Mouse (Mus musculus) forebrain, postnatal 0 days (tissue): ENCODE measurements at regions not wholly inside any gene's neighbourhood (a gene's known extent, or its start where the extent isn't known, plus 50 kb on each side); places are given as distances from the start of the nearest gene placed in this dataset.

Source experiments
- ATAC-seq: fragments of 200-750 bp; cut with Nextera tagmentation; 2 replicates; pipeline ENCODE4 v1.8.0; 2017; ENCODE audit warnings: mild to moderate bottlenecking, moderate library complexity
- DNase-seq: peaks from one replicate; pipeline ENCODE4 v3.0.0-alpha.2; 2015
- H3K27ac ChIP-seq: fragments of 300-500 bp; sonication (generic); 2 replicates; pipeline ENCODE4 v1.5.1; 2014; ENCODE audit warnings: low read depth, mild to moderate bottlenecking, antibody characterized with exemption, low read length, moderate library complexity, mixed read lengths
- H3K27me3 ChIP-seq: fragments of 300-500 bp; sonication (generic); 2 replicates; pipeline ENCODE4 v1.6.1; 2014; ENCODE audit warnings: mild to moderate bottlenecking, low read length, mixed read lengths; ENCODE audit not compliant: insufficient read depth
- H3K36me3 ChIP-seq: fragments of 300-500 bp; sonication (generic); 2 replicates; pipeline ENCODE4 v1.6.1; 2014; ENCODE audit warnings: mild to moderate bottlenecking, moderate library complexity; ENCODE audit not compliant: insufficient read depth
- H3K4me1 ChIP-seq: fragments of 300-500 bp; sonication (generic); 2 replicates; pipeline ENCODE4 v1.6.1; 2014; ENCODE audit warnings: antibody characterized with exemption; ENCODE audit not compliant: insufficient read depth
- H3K4me2 ChIP-seq: fragments of 300-500 bp; sonication (generic); 2 replicates; pipeline ENCODE4 v1.6.1; 2014; ENCODE audit warnings: low read depth, mild to moderate bottlenecking, moderate library complexity
- H3K4me3 ChIP-seq: fragments of 300-500 bp; sonication (generic); 2 replicates; pipeline ENCODE4 v1.5.1; 2014; ENCODE audit warnings: low read depth, low read length, mixed read lengths
- H3K9ac ChIP-seq: fragments of 300-500 bp; sonication (generic); 2 replicates; pipeline ENCODE4 v1.6.1; 2014; ENCODE audit warnings: mild to moderate bottlenecking
- H3K9me3 ChIP-seq: fragments of 300-500 bp; sonication (generic); 2 replicates; pipeline ENCODE4 v1.6.1; 2016; ENCODE audit warnings: low read length
- CTCF ChIP-seq: sonication (generic); IDR thresholded peaks from 2 replicates; pipeline ENCODE4 v1.5.1; 2016; ENCODE audit warnings: antibody characterized with exemption, control low read depth, low read depth
- WGBS: fragments of 180-500 bp; shearing (Covaris S2); extraction: QIAGEN DNeasy Blood & Tissue Kit; methylation state at CpG from one replicate; pipeline ENCODE4 v1.1.7; 2014; 5-methylcytosine and 5-hydroxymethylcytosine counted together

DNA sequence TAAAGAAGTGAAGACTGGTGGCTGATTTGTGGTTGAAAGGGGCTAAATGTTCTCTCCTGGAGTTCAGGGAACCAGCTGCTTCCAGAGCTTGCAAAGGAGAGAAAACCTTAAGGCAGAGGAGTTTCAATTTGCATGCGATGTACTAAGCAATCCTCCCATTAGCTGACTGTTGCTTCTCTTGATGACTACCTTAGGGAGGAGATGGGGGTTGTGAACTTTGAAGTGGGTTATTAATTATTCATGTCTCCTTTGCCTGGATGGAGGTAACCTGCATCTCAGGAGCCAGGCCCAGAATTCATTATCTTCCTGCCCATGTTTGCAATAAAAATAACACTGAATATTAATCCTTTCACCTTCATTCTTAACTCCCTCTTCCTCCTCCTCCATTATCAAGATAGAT, 552.0 kb upstream of the Sel1l start:
- H3K27me3 ChIP-seq: no peaks in the 10 kb centered on the region
- no peak for ATAC-seq
- H3K9me3 ChIP-seq: no peaks in the 10 kb centered on the region
- no peak overlapping the region for H3K9ac ChIP-seq
- 55% methylated on average over 1 of the region's 1 CpGs for WGBS
- DNase-seq: no peak
- H3K4me3 ChIP-seq: no peak overlapping the region
- no peak for TF ChIP-seq CTCF
- H3K27ac ChIP-seq: no peak overlapping the region
- H3K4me2 ChIP-seq: no peak overlapping the region
- H3K4me1 ChIP-seq: no peaks in the 10 kb centered on the region
- H3K36me3 ChIP-seq: no peaks in the 10 kb centered on the region

GRCm38 (mm10) chr12:92386195-92386594, 537.2 kb upstream of the Sel1l start:
- ATAC-seq (no peak), DNase-seq (no peak)
- Histone ChIP-seq H3K4me2 (no peak overlapping the region), H3K27ac (no peak overlapping the region), H3K36me3 (no peaks in the 10 kb centered on the region), H3K9me3 (no peaks in the 10 kb centered on the region), H3K9ac (no peak overlapping the region), H3K4me1 (no peaks in the 10 kb centered on the region), H3K4me3 (no peak overlapping the region), H3K27me3 (no peaks in the 10 kb centered on the region)
- 94% methylated on average over 2 of the region's 2 CpGs for WGBS
- TF ChIP-seq CTCF: no peak

- Histone ChIP-seq H3K9ac (no peak overlapping the region), H3K9me3 (no peaks in the 10 kb centered on the region), H3K27me3 (no peaks in the 10 kb centered on the region), H3K4me3 (no peak overlapping the region), H3K4me2 (no peak overlapping the region), H3K27ac (no peak overlapping the region), H3K36me3 (no peaks in the 10 kb centered on the region), H3K4me1 (no peaks in the 10 kb centered on the region)
- DNase-seq (peak; percentile 9), ATAC-seq (peak; percentile 43; the same call in 1 of the 2 replicates)
- TF ChIP-seq CTCF: no peak
- 6% methylated on average over 5 of the region's 5 CpGs for WGBS
Observed at GRCm38 (mm10) chr12:92384266-92384937, 535.4 kb upstream of the Sel1l start.

DNA sequence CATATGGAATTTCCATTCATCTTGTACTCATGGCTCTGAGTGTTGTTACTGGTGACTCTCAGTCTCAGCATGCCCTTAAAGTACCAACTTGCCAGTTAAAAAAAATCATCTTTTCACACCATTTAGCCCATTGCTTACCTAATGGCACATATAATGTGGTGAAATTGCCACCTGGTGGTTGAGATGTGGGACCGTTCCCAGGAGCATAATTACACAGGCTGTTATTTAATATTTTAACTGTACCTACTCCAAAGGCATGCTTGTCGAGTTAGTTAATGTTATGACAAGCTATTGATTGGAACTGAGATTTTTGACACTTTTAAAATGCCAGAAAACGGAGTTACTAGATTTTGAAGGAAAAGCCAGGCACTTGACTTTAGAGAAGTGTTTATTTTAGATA, 530.2 kb upstream of the Sel1l start:
- H3K36me3 ChIP-seq: no peaks in the 10 kb centered on the region
- peak; percentile 66 for DNase-seq
- H3K4me3 ChIP-seq: no peak overlapping the region
- H3K27me3 ChIP-seq: no peaks in the 10 kb centered on the region
- H3K9me3 ChIP-seq: no peaks in the 10 kb centered on the region
- no peak overlapping the region for H3K4me2 ChIP-seq
- H3K4me1 ChIP-seq: no peaks in the 10 kb centered on the region
- 23% methylated on average over 3 of the region's 3 CpGs for WGBS
- H3K9ac ChIP-seq: no peak overlapping the region
- H3K27ac ChIP-seq: no peak overlapping the region
- peak; percentile 54 for TF ChIP-seq CTCF
- ATAC-seq: peak; percentile 74

DNA sequence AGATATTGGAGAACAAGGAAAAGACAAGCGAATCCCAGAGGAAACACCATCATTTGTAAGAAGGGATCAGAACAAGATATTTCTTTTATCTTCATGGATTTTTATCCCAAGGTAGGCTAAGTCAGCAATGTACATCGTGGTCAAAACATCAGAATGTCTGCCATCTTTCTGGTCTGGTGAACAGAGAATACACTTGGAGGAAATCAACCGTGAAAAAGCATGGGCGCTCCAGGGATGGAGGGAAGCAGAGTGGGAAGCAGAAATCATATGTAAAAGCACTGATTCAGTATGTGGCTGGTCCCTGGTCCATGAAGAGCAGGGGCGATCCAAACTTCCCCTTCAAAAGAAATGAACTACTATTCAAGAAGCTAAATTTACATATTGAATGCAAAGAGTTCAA, 517.0 kb upstream of the Sel1l start:
- H3K9me3 ChIP-seq: no peaks in the 10 kb centered on the region
- H3K27ac ChIP-seq: no peak overlapping the region
- H3K36me3 ChIP-seq: no peaks in the 10 kb centered on the region
- no peak for DNase-seq
- no peak overlapping the region for H3K4me3 ChIP-seq
- no peaks in the 10 kb centered on the region for H3K27me3 ChIP-seq
- no peak overlapping the region for H3K9ac ChIP-seq
- H3K4me2 ChIP-seq: no peak overlapping the region
- WGBS: 88% methylated on average over 5 of the region's 5 CpGs
- no peak for ATAC-seq
- no peaks in the 10 kb centered on the region for H3K4me1 ChIP-seq
- TF ChIP-seq CTCF: no peak

GRCm38 (mm10) chr12:92353386-92354257, 504.7 kb upstream of the Sel1l start:
- H3K9me3 ChIP-seq: no peaks in the 10 kb centered on the region
- DNase-seq: no peak
- TF ChIP-seq CTCF: no peak
- no peaks in the 10 kb centered on the region for H3K27me3 ChIP-seq
- H3K4me1 ChIP-seq: no peaks in the 10 kb centered on the region
- WGBS: 19% methylated on average over 4 of the region's 4 CpGs
- no peaks in the 10 kb centered on the region for H3K36me3 ChIP-seq
- ATAC-seq: no peak
- H3K9ac ChIP-seq: no peak overlapping the region
- no peak overlapping the region for H3K4me3 ChIP-seq
- H3K4me2 ChIP-seq: no peak overlapping the region
- H3K27ac ChIP-seq: no peak overlapping the region

- TF ChIP-seq CTCF: no peak
- H3K9me3 ChIP-seq: no peaks in the 10 kb centered on the region
- no peaks in the 10 kb centered on the region for H3K27me3 ChIP-seq
- H3K27ac ChIP-seq: no peak overlapping the region
- no peak overlapping the region for H3K9ac ChIP-seq
- H3K36me3 ChIP-seq: no peaks in the 10 kb centered on the region
- WGBS: 39% methylated on average over 1 of the region's 1 CpGs
- DNase-seq (no peak), ATAC-seq (no peak)
- H3K4me3 ChIP-seq: no peak overlapping the region
- no peaks in the 10 kb centered on the region for H3K4me1 ChIP-seq
- H3K4me2 ChIP-seq: no peak overlapping the region
Observed at GRCm38 (mm10) chr12:92318241-92318640, 469.3 kb upstream of the Sel1l start.
